Mouse (Mus musculus): Measurements from ENCODE around the gene Dgki.

GRCm38 (mm10) chr6:36845288-36845687 lies 454.7 kb downstream of the Dgki start:
- TF ChIP-seq CTCF (IDR thresholded peaks at IDR 0.05; ENCODE audit: low read depth, low read length) (no peak), GATA1 (IDR thresholded peaks at IDR 0.05; ENCODE audit: borderline replicate concordance, low read length) (no peak), TAL1 (conservative IDR thresholded peaks at IDR 0.05; ENCODE audit: low read depth, low read length) (no peak)
